Mouse (Mus musculus) brain, embryonic 14.5 days (tissue): ENCODE data around the gene Thbs3.

Experiments used
- CTCF ChIP-seq: fragments of 200-500 bp; IDR thresholded peaks from 2 replicates; pipeline ENCODE4 v1.5.1; 2012; ENCODE audit warnings: inconsistent platforms, mild to moderate bottlenecking, moderate library complexity, borderline replicate concordance; ENCODE audit not compliant: insufficient read depth, insufficient read length; ENCODE audit errors: extremely low read depth
- POLR2A ChIP-seq: fragments of 200-500 bp; IDR thresholded peaks from 2 replicates; pipeline ENCODE4 v1.6.1; 2012; ENCODE audit warnings: mild to moderate bottlenecking, inconsistent platforms, borderline replicate concordance; ENCODE audit not compliant: poor library complexity, insufficient read depth, insufficient read length, severe bottlenecking; ENCODE audit errors: extremely low read depth

- TF ChIP-seq POLR2A (no peak), CTCF (no peak)
Measured at GRCm38 (mm10) chr3:89188478-89188875, 26.5 kb upstream of the Thbs3 start.
